Mouse (Mus musculus) cortical plate, adult 2 months (tissue): ENCODE measurements around the gene Mgat5b. TPM values are rescaled to one million over a fixed set of nuclear protein-coding genes. Genes with fewer than 3 reads are reported as not detected.

Experiments used
- H3K27ac ChIP-seq: fragments of 200-500 bp; 2 replicates; pipeline ENCODE4 v1.5.1; 2012; ENCODE audit warnings: low read length, control low read depth, inconsistent platforms; ENCODE audit not compliant: insufficient read depth
- H3K4me1 ChIP-seq: fragments of 200-500 bp; 2 replicates; pipeline ENCODE4 v1.6.1; 2011; ENCODE audit warnings: low read length; ENCODE audit not compliant: control insufficient read depth, insufficient read depth
- H3K4me3 ChIP-seq: fragments of 200-500 bp; 2 replicates; pipeline ENCODE4 v1.5.1; 2011; ENCODE audit warnings: mild to moderate bottlenecking, low read length, control low read depth; ENCODE audit not compliant: insufficient read depth
- CTCF ChIP-seq: fragments of 200-500 bp; IDR thresholded peaks from 2 replicates; pipeline ENCODE4 v1.5.1; 2011; ENCODE audit warnings: mild to moderate bottlenecking, control low read depth, low read length; ENCODE audit not compliant: insufficient read depth; ENCODE audit errors: extremely low read depth
- POLR2A ChIP-seq: fragments of 200-500 bp; IDR thresholded peaks from 2 replicates; pipeline ENCODE4 v1.6.1; 2011; ENCODE audit warnings: mild to moderate bottlenecking, low read length, control low read depth; ENCODE audit not compliant: insufficient read depth; ENCODE audit errors: extremely low read depth
- polyA plus RNA-seq: library from polyadenylated mRNA; depleted of rRNA; stranded (reverse); fragments of >200 nt; gene quantifications from 2 replicates; pipeline ENCODE4 v1.2.3, GENCODE M21; 2012

Gene Mgat5b
- polyA plus RNA-seq, 1 experiment, result 62.1 TPM

DNA sequence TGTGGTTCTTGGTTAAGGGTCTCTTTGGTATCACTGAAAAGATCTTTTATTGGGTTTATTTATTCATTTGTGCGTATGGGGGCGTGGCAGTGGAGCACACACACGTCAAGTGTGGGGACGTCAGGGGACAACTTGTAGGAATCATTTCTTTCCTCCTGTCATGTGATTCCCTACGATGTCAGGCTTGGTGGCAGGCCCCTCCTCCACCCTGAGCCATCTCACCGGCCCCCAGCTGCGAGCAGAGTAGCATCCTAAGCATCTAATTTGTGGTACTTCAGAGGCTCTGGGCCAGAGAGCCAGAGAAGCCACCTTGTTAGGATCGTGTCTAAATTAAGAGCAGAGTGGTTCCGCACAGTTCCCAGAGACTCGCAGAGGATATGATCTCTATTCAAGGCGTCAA, 50.8 kb downstream of the Mgat5b start:
- H3K27ac ChIP-seq, result no peak overlapping the region
- H3K4me3 ChIP-seq, result no peak overlapping the region
- TF ChIP-seq POLR2A, result no peak
- no peak for TF ChIP-seq CTCF
- no peaks in the 10 kb centered on the region for H3K4me1 ChIP-seq

DNA sequence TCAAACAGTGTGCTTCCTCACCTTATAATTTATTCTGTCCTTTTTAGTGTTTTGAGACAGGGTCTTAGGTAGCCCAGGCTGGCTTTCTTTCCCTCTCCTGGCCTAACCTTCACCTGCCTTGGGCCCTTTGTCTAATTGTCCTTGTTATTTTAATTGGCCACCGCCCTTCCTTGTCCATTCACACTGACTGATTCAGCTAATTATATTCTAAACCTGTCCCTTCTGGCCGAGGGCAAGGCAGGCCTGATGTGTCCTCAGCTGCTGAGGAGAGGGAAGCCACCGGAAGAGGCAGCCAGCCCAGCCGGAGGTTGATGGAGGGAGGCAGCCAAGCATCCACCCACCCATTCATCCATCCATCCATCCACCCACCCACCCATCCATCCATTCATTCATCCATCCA, 52.2 kb downstream of the Mgat5b start:
- no peaks in the 10 kb centered on the region for H3K4me1 ChIP-seq
- TF ChIP-seq CTCF (no peak), POLR2A (no peak)

DNA sequence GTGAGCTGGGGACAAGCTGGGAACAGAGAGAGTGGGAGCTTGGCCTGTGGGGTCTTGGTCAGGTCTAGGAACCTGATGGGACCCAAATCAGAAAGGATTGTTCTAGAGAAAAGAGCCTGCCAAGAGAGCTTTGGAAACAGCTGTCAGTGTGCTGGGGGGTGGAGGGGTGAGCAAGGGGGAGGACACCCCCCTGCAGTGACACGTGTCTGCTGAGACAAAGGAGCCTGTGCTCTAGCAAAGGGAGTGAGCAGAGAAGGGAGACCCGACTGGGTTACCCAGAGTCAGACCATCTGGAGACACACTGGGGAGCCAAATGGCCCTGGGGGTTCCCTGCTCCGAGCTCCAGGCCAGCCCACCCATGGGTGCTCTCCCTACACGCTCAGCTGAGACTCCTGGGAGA, 54.2 kb downstream of the Mgat5b start:
- Histone ChIP-seq H3K27ac (no peak overlapping the region), H3K4me3 (no peak overlapping the region), H3K4me1 (no peaks in the 10 kb centered on the region)
- TF ChIP-seq CTCF (no peak), POLR2A (no peak)

More for the DNA sequence above, 52.2 kb downstream of the Mgat5b start:
- Histone ChIP-seq H3K4me3 (no peak overlapping the region), H3K27ac (no peak overlapping the region)

DNA sequence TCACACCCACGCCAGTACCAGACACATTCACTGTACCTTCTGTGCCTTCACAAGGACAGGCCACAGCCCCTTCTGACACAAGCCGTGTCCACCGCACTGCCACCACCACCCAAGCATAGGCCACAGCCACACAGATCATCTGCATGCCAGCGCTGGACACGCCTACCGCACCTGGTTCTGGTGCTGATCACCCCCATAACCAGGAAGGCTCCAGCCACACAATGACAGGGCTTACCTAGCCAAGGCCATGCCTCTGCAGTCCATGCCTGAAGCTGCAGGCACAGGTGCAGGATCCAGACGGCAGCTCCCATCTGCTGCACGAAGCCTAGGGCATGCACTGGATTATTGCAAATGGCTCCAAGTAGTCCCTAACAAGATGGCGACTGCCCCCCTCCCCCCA, 54.8 kb downstream of the Mgat5b start:
- no peak for TF ChIP-seq POLR2A
- no peak overlapping the region for H3K27ac ChIP-seq
- H3K4me1 ChIP-seq, result no peaks in the 10 kb centered on the region

DNA sequence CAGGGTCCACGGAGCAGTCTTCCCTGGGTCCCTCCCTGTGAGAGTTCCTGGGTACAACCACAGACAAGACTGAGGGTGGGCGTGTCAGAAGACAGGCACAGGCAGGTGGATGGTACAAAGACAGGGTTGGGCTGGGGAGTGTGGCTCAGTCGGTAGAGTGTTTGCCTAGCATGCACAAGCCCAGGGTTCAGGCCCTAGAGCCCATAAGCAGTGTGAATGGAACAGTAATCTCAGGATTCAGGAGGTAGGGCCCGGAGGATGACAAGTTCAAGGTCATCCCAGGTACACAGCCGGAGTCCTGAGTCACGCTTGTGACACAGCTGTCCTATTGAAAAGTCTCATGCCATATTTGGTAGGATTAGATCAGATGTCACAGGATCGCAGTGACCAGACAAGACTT, 55.7 kb downstream of the Mgat5b start:
- no peaks in the 10 kb centered on the region for H3K4me1 ChIP-seq
- no peak overlapping the region for H3K27ac ChIP-seq
- TF ChIP-seq POLR2A (no peak), CTCF (no peak)
- no peak overlapping the region for H3K4me3 ChIP-seq

More for the DNA sequence above, 54.8 kb downstream of the Mgat5b start:
- no peak overlapping the region for H3K4me3 ChIP-seq

DNA sequence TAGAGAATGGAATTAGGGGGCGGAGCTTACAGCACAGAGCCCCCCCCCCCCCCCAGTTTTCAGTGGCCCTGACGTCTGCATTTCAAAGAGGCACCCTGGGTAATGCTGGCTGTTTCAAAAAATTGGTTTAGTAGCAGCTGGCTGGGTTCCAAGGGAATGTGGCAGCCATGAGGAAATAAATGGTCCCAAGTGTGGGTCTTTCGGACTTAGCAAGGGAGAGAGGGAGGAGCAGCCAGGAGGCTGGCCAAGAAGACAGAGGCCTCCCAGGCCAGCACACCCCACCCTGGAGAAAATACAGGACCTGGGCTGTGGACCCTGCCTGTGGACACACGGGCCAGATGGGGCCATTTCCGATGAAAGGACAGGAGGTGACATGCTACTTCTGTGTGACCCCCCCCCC, 61.6 kb downstream of the Mgat5b start:
- H3K27ac ChIP-seq, result no peak overlapping the region
- TF ChIP-seq POLR2A (no peak), CTCF (no peak)
- no peaks in the 10 kb centered on the region for H3K4me1 ChIP-seq
- H3K4me3 ChIP-seq, result no peak overlapping the region

- no peak for TF ChIP-seq POLR2A
- TF ChIP-seq CTCF, result no peak
- Histone ChIP-seq H3K4me3 (no peak overlapping the region), H3K27ac (no peak overlapping the region), H3K4me1 (no peaks in the 10 kb centered on the region)
Observed at GRCm38 (mm10) chr11:116982543-116982942, 63.9 kb downstream of the Mgat5b start.

DNA sequence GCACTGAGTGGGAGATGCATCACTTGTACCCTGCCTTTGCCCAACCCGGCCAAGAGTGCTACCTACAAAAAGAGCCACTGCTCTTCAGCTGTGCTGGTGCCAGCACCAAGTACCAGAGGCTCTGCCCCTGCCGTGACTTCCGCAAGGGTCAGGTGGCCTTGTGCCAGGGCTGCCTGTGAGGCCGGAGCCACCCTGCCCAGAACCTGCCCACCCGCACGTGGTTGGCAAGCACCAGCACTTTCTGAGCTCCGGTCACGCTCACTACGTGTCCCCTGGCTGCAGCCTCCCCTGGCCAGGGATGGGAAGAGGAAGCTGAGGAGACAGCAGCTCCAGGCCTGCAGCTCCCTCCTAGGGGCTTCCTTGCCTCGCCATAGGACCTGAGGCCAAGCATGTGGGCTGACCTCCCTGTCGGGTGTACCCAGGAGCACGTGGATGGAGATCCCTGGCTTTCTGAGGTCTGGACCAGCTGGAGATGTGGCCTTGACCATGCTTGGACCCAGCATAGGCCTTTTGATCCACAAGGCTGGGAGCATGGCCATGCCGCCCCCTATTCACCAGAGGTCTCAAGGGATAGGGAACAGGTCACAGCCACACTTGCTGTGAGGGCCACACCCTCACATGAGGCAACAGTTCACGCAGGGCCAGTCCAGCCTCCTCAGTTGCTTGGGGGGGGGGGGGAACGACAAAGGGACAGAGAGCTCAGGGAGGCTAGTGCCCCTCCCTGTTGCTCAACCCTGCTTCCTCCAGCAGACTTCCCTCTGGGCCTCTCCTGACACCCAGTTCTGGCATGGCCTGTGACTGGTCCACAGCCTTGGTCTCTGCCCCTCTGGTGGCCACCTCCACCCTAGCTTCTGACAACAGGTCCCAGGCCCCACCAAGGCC, 67.1 kb downstream of the Mgat5b start:
- no peak overlapping the region for H3K4me3 ChIP-seq
- TF ChIP-seq CTCF (no peak), POLR2A (no peak)
- H3K4me1 ChIP-seq, result no peaks in the 10 kb centered on the region
- no peak overlapping the region for H3K27ac ChIP-seq

DNA sequence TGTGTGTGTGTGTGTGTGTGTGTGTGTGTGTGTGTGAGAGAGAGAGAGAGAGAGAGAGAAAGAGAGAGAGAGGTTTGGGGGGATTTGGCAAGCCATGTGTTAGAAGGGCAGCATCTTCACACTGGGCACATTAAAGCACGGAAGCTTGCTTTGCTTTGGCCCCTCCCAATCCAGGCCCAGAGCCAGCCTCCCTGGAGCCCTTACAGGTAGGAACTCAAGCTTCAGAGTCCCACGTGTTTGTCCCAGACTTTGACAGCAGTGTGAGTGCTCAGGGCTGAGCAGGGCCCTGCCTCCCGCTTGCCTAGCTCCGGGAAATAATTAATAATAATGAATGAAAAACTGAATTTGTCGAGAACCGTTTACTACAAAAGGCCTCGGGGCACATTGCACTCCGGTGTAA, 69.5 kb downstream of the Mgat5b start:
- Histone ChIP-seq H3K4me1 (no peaks in the 10 kb centered on the region), H3K4me3 (no peak overlapping the region), H3K27ac (no peak overlapping the region)
- TF ChIP-seq CTCF (no peak), POLR2A (no peak)

DNA sequence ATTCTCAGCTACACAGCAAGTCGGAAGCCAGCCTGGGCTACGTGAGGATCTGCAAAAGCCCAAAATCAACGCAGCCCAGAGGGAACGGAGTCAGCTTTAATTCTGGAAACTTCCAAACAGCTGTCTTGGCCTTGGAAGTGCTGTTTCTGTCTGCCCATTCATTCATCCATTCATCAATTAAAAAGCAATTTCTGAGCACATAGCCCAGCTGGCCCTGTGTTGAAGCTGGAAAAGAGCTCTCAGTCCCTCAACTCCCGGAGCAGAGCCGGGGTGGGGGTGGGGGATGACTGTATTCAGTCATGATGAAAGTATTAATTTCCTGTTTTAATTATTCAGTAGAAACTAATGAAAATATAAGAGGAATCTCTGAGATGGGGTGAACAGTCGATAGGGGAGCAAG, 71.6 kb downstream of the Mgat5b start:
- H3K4me3 ChIP-seq, result no peak overlapping the region
- TF ChIP-seq POLR2A (no peak), CTCF (no peak)
- no peak overlapping the region for H3K27ac ChIP-seq
- H3K4me1 ChIP-seq, result no peaks in the 10 kb centered on the region

GRCm38 (mm10) chr11:116991410-116991809, 72.7 kb downstream of the Mgat5b start:
- Histone ChIP-seq H3K27ac (no peak overlapping the region), H3K4me1 (no peaks in the 10 kb centered on the region), H3K4me3 (no peak overlapping the region)
- TF ChIP-seq CTCF, result no peak
- no peak for TF ChIP-seq POLR2A
